Mouse (Mus musculus): ENCODE measurements at regions not wholly inside any gene's neighbourhood (a gene's known extent, or its start where the extent isn't known, plus 50 kb on each side); places are given as distances from the start of the nearest gene placed in this dataset.

DNA sequence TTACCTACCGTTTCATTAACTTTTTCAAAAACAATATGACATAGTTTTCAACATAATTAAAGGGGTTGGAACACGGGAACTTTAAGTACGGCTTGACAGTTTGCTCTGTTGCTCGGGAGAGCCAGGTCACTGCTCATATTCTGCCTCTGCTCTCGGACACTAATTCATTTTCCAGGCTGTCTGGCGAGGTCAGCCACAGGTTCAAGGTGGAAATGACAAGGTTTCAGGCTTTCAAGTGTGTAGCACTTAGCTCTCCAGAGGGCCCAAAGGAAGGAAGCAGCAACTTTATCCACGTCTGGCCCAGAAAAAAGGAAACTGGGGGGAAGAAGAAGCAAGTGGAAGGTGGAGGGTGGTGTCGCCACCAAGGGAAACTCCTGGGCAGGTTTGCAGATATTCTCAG lies 94.0 kb upstream of the Prox1 start:
- TF ChIP-seq CTCF (conservative IDR thresholded peaks at IDR 0.05; ENCODE audit: insufficient read depth, insufficient read length, low read depth, low read length) (no peak), POLR2A (IDR thresholded peaks at IDR 0.05; ENCODE audit: low read depth, low read length) (no peak)
